ENCODE assay signal across 8 mouse cellular contexts in the genomic region with DNA sequence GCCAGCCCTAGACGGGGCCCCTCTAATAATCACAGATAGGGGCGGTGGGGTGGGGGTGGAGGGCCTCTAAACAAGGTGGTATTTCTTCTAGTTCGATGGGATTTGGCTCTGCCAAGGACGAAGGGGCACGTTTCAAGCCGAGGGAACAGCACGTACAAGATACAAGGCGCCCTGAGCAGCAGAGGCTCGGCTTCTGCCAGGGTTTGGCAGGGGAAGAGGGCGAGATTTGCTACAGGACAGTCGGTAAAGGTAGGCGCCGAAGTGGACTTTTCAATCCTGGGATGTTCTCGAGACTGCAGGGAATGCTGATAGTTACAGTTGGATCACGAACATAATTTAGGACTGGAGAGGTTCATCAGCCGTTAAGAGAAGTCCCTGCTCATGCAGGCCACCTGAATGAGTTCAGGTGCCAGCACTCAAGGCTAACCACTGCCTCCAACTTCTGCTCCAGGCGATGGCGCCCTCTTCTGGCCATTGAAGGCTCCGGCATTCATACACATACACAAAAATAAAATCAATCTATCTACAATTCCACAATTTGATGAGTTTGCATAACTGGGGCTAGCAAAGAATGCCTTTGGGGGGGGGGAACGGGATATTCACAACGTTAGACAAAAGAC. TPM values are rescaled to one million over a fixed set of nuclear protein-coding genes. Genes with fewer than 3 reads are reported as not detected.
A peak's percentile ranks its signal among the peaks of the same experiment; 100 is the strongest.
DNase-seq lines count a peak whose midpoint lies in the region; ATAC-seq and TF ChIP-seq lines count a peak whose summit lies in the region.

No protein-coding gene starts in this region.

- H3K4me2 ChIP-seq in intestine, embryonic 15.5 days (replicated peaks): peak overlapping the region; percentile 94
- peak overlapping the region; percentile 95 for H3K4me2 ChIP-seq in neural tube, embryonic 15.5 days

- peak; percentile 54 for DNase-seq in left cerebral cortex, postnatal 4 days
- no peak for DNase-seq in left cerebral cortex, postnatal 36 days (ENCODE audit: low spot score in 2 of 2)
- DNase-seq in cerebellum, adult 9-10 months: peak; percentile 73
- DNase-seq in gastrocnemius, adult 2 months: peak; percentile 81
- DNase-seq in lung, adult 2 months: peak; percentile 71
- no peak for DNase-seq in MN1 (ENCODE audit: low spot score)

- no peaks in the 10 kb centered on the region for H3K9me3 ChIP-seq in intestine, embryonic 15.5 days
- no peaks in the 10 kb centered on the region for H3K9me3 ChIP-seq in neural tube, embryonic 15.5 days (replicated peaks)

- ATAC-seq in intestine, embryonic 15.5 days: no peak
- no peak for ATAC-seq in neural tube, embryonic 15.5 days (ENCODE audit: low FRiP score)

- peak; percentile 77 for TF ChIP-seq CTCF in gastrocnemius, adult 2 months (IDR thresholded peaks at IDR 0.05)
- peak; percentile 76 for TF ChIP-seq CTCF in lung, adult 2 months (IDR thresholded peaks at IDR 0.05; ENCODE audit: insufficient read depth, low read length)

- H3K4me1 ChIP-seq in intestine, embryonic 15.5 days (replicated peaks): peaks cover 51% of the 10 kb centered on the region
- peaks cover 20% of the 10 kb centered on the region for H3K4me1 ChIP-seq in lung, adult 2 months (ENCODE audit: control insufficient read depth, insufficient read depth, low read length)
- peaks cover 44% of the 10 kb centered on the region for H3K4me1 ChIP-seq in neural tube, embryonic 15.5 days

- peak overlapping the region; percentile 98 for H3K27ac ChIP-seq in gastrocnemius, adult 2 months
- peak overlapping the region; percentile 99 for H3K27ac ChIP-seq in intestine, embryonic 15.5 days
- H3K27ac ChIP-seq in neural tube, embryonic 15.5 days (replicated peaks): peak overlapping the region; percentile 83

- intact Hi-C loops in left cerebral cortex, postnatal 4 days (cut with DNase I): no loop called here
- intact Hi-C loops in left cerebral cortex, postnatal 36 days (cut with DNase I): no loop called here
- intact Hi-C loops in gastrocnemius, adult 2 months (cut with DNase I): loop anchor here (10.0 kb wide), 1 partner anchor 924 kb away; the partner anchor contains the start of gene Dnpep

- 3% methylated on average over 21 of the region's 21 CpGs for WGBS in intestine, embryonic 15.5 days
- WGBS in lung, adult 2 months: 5% methylated on average over 21 of the region's 21 CpGs
- 7% methylated on average over 21 of the region's 21 CpGs for WGBS in neural tube, embryonic 15.5 days

- H3K27me3 ChIP-seq in intestine, embryonic 15.5 days (replicated peaks): no peaks in the 10 kb centered on the region
- H3K27me3 ChIP-seq in neural tube, embryonic 15.5 days (replicated peaks): peaks cover 9% of the 10 kb centered on the region

- 0 out of 2 replicates have a peak, but pooled peaks have one; percentile 2 for TF ChIP-seq POLR2A in lung, adult 2 months (IDR thresholded peaks at IDR 0.05; ENCODE audit: borderline replicate concordance, extremely low read depth, low read depth, low read length)

- peak overlapping the region; percentile 99 for H3K4me3 ChIP-seq in gastrocnemius, adult 2 months
- H3K4me3 ChIP-seq in intestine, embryonic 15.5 days (replicated peaks): peak overlapping the region; percentile 85
- peak overlapping the region; percentile 10 for H3K4me3 ChIP-seq in lung, adult 2 months (replicated peaks; ENCODE audit: extremely low read depth, low read depth, low read length)
- H3K4me3 ChIP-seq in neural tube, embryonic 15.5 days (replicated peaks): peak overlapping the region; percentile 14; the same call in 1 of the 2 replicates

- H3K9ac ChIP-seq in intestine, embryonic 15.5 days: peak overlapping the region; percentile 42; the same call in 1 of the 2 replicates
- 0 out of 2 replicates have a peak overlapping the region, but pooled peaks have one; percentile 7 for H3K9ac ChIP-seq in neural tube, embryonic 15.5 days (replicated peaks)

- H3K36me3 ChIP-seq in intestine, embryonic 15.5 days: peaks cover 13% of the 10 kb centered on the region; the same call in 1 of the 2 replicates
- peaks cover 6% of the 10 kb centered on the region for H3K36me3 ChIP-seq in neural tube, embryonic 15.5 days

RNA-seq across cellular contexts. Expression of gene Ctdsp1, which starts 0.9 kb away (rescaled TPM):
- 10 to 100 TPM; 19.2 to 20.8 TPM for total RNA-seq in left cerebral cortex, postnatal 4 days (2021)
- 10 to 100 TPM; 23.0 to 25.2 TPM for total RNA-seq in left cerebral cortex, postnatal 36 days (2021)
- 100 to 1,000 TPM in 1 of 2 experiments, 10 to 100 TPM in 1; 92.2 to 111 TPM for total RNA-seq in gastrocnemius, adult 2 months (2021)
- polyA plus RNA-seq in intestine, embryonic 15.5 days (2015; fragmentation: Nextera tagmentation; extraction: Ambion mirVana): 75.4 and 78.7 TPM in 2 replicates
- polyA plus RNA-seq in lung, adult 2 months (2012; rRNA removed): 197 and 200 TPM in 2 replicates
- 16.8 and 30.2 TPM in 2 replicates for polyA plus RNA-seq in neural tube, embryonic 15.5 days (2015; fragmentation: Nextera tagmentation; extraction: Ambion mirVana)

RNA-seq across cellular contexts. Expression of gene Slc11a1, which starts 15.4 kb away (rescaled TPM):
- 1 to 10 TPM; 1.2 to 2.2 TPM for total RNA-seq in left cerebral cortex, postnatal 4 days (2021)
- total RNA-seq in left cerebral cortex, postnatal 36 days (2021): 1 to 10 TPM; 2.6 to 5.1 TPM
- total RNA-seq in gastrocnemius, adult 2 months (2021): 1 to 10 TPM; 3.8 to 5.6 TPM
- 6.4 and 6.7 TPM in 2 replicates for polyA plus RNA-seq in intestine, embryonic 15.5 days (2015; fragmentation: Nextera tagmentation; extraction: Ambion mirVana)
- 33.3 and 41.8 TPM in 2 replicates for polyA plus RNA-seq in lung, adult 2 months (2012; rRNA removed)
- polyA plus RNA-seq in neural tube, embryonic 15.5 days (2015; fragmentation: Nextera tagmentation; extraction: Ambion mirVana): 2.3 and 3.5 TPM in 2 replicates

RNA-seq across cellular contexts. Expression of gene Vil1, which starts 18.8 kb away (rescaled TPM):
- under 1 TPM; 0.72 to 0.81 TPM for total RNA-seq in left cerebral cortex, postnatal 4 days (2021)
- total RNA-seq in left cerebral cortex, postnatal 36 days (2021): 1 to 10 TPM in 1 of 2 experiments, under 1 TPM in 1; 0.39 to 1.1 TPM
- not detected for total RNA-seq in gastrocnemius, adult 2 months (2021)
- polyA plus RNA-seq in intestine, embryonic 15.5 days (2015; fragmentation: Nextera tagmentation; extraction: Ambion mirVana): 135 and 146 TPM in 2 replicates
- polyA plus RNA-seq in lung, adult 2 months (2012; rRNA removed): 0.31 and 1.1 TPM in 2 replicates
- polyA plus RNA-seq in neural tube, embryonic 15.5 days (2015; fragmentation: Nextera tagmentation; extraction: Ambion mirVana): 0.33 and 5.9 TPM in 2 replicates

RNA-seq across cellular contexts. Expression of gene Catip, which starts 28.5 kb away (rescaled TPM):
- total RNA-seq in left cerebral cortex, postnatal 4 days (2021): 1 to 10 TPM in 1 of 2 experiments, under 1 TPM in 1; 0.74 to 1.1 TPM
- total RNA-seq in left cerebral cortex, postnatal 36 days (2021): 1 to 10 TPM; 1.3 TPM
- total RNA-seq in gastrocnemius, adult 2 months (2021): under 1 TPM in 1 of 2 experiments, not detected in 1; 0.13 TPM
- 0.39 and 0.53 TPM in 2 replicates for polyA plus RNA-seq in intestine, embryonic 15.5 days (2015; fragmentation: Nextera tagmentation; extraction: Ambion mirVana)
- polyA plus RNA-seq in lung, adult 2 months (2012; rRNA removed): 10.2 TPM in 2 replicates
- 1.1 and 1.4 TPM in 2 replicates for polyA plus RNA-seq in neural tube, embryonic 15.5 days (2015; fragmentation: Nextera tagmentation; extraction: Ambion mirVana)

Comparison
In these comparisons a context has a peak if more than half of its experiments do, and no peak if none do; other contexts are left out.
1. DNase-seq: peak in left cerebral cortex, postnatal 4 days (single experiment), cerebellum, adult 9-10 months (single experiment), gastrocnemius, adult 2 months (single experiment) and lung, adult 2 months (single experiment); none in left cerebral cortex, postnatal 36 days (0 of 2) and MN1 (single experiment).
2. H3K4me3 ChIP-seq: peak in every context shown above with its lines; median percentile 99 in gastrocnemius, adult 2 months; 85 in intestine, embryonic 15.5 days; 14 in neural tube, embryonic 15.5 days; 10 in lung, adult 2 months.
3. Peak in every context shown above with its lines, with median percentiles within 50 percentile points of each other: H3K27ac ChIP-seq.